Mouse (Mus musculus) lung, embryonic 14.5 days (tissue): ENCODE measurements around the gene 2610301B20Rik. TPM values are rescaled to one million over a fixed set of nuclear protein-coding genes. Genes with fewer than 3 reads are reported as not detected.

Source experiments
- ATAC-seq: fragments of 200-750 bp; cut with Nextera tagmentation; 2 replicates; pipeline ENCODE4 v1.8.0; 2017; ENCODE audit warnings: mild to moderate bottlenecking, moderate TSS enrichment, moderate library complexity; ENCODE audit not compliant: insufficient read depth
- DNase-seq: peaks from one replicate; pipeline ENCODE4 v3.0.0-alpha.2; 2015
- H3K27ac ChIP-seq: fragments of 300-500 bp; sonication (generic); 2 replicates; pipeline ENCODE4 v1.5.1; 2014; ENCODE audit warnings: low read depth, mild to moderate bottlenecking, moderate library complexity
- H3K27me3 ChIP-seq: fragments of 300-500 bp; sonication (generic); 2 replicates; pipeline ENCODE4 v1.6.1; 2014; ENCODE audit warnings: low read length, control low read depth; ENCODE audit not compliant: insufficient read depth
- H3K36me3 ChIP-seq: fragments of 300-500 bp; sonication (generic); 2 replicates; pipeline ENCODE4 v1.6.1; 2014; ENCODE audit warnings: control low read depth; ENCODE audit not compliant: insufficient read depth
- H3K4me1 ChIP-seq: fragments of 300-500 bp; sonication (generic); 2 replicates; pipeline ENCODE4 v1.6.1; 2014; ENCODE audit warnings: antibody characterized with exemption, control low read depth; ENCODE audit not compliant: insufficient read depth
- H3K4me2 ChIP-seq: fragments of 300-500 bp; sonication (generic); 2 replicates; pipeline ENCODE4 v1.6.1; 2014; ENCODE audit warnings: mild to moderate bottlenecking
- H3K4me3 ChIP-seq: fragments of 300-500 bp; sonication (generic); 2 replicates; pipeline ENCODE4 v1.5.1; 2014; ENCODE audit warnings: low read depth, low read length
- H3K9ac ChIP-seq: fragments of 300-500 bp; sonication (generic); 2 replicates; pipeline ENCODE4 v1.6.1; 2014
- H3K9me3 ChIP-seq: fragments of 300-500 bp; sonication (generic); 2 replicates; pipeline ENCODE4 v1.6.1; 2016; ENCODE audit warnings: low read depth, low read length, control low read depth
- CTCF ChIP-seq: IDR thresholded peaks from 2 replicates; pipeline ENCODE4 v1.5.1; 2016; ENCODE audit warnings: antibody characterized with exemption, low read depth
- WGBS: fragments of 180-500 bp; shearing (Covaris S2); extraction: QIAGEN DNeasy Blood & Tissue Kit; methylation state at CpG from one replicate; pipeline ENCODE4 v1.1.7; 2014; 5-methylcytosine and 5-hydroxymethylcytosine counted together
- polyA plus RNA-seq: library from polyadenylated mRNA; unstranded; fragments of >200 nt; fragmentation: Nextera tagmentation; extraction: Ambion mirVana; gene quantifications from 2 replicates; pipeline ENCODE4 v1.2.1, GENCODE M21; 2014

2610301B20Rik gene
- polyA plus RNA-seq: 27.9 and 29.3 TPM in 2 replicates

GRCm38 (mm10) chr4:10873920-10874665 lies at the start of gene 2610301B20Rik:
Gene 2610301B20Rik, plus strand, starts transcription at chr4:10874498.
- no peaks in the 10 kb centered on the region for H3K36me3 ChIP-seq
- peak within 1 kb of the TSS; percentile 99 for H3K27ac ChIP-seq
- DNase-seq (peak; percentile 98), ATAC-seq (peak; percentile 89)
- no peaks in the 10 kb centered on the region for H3K27me3 ChIP-seq
- peak within 1 kb of the TSS; percentile 73 for H3K4me3 ChIP-seq
- H3K9ac ChIP-seq: peak within 1 kb of the TSS; percentile 85
- H3K4me1 ChIP-seq: peaks cover 5% of the 10 kb centered on the region; the same call in 1 of the 2 replicates
- H3K9me3 ChIP-seq: no peaks in the 10 kb centered on the region
- WGBS: under 1% methylated on average over 68 of the region's 68 CpGs
- H3K4me2 ChIP-seq: peak within 1 kb of the TSS; percentile 75
- peak; percentile 11; the same call in 1 of the 2 replicates for TF ChIP-seq CTCF

GRCm38 (mm10) chr4:10833273-10833672 lies 41.0 kb upstream of the 2610301B20Rik start:
- DNase-seq: no peak
- H3K4me1 ChIP-seq: no peaks in the 10 kb centered on the region
- no peaks in the 10 kb centered on the region for H3K36me3 ChIP-seq
- no peak overlapping the region for H3K4me2 ChIP-seq
- TF ChIP-seq CTCF: no peak
- WGBS: 97% methylated on average over 1 of the region's 1 CpGs
- no peaks in the 10 kb centered on the region for H3K9me3 ChIP-seq
- H3K27me3 ChIP-seq: no peaks in the 10 kb centered on the region
- H3K9ac ChIP-seq: no peak overlapping the region
- no peak for ATAC-seq
- no peak overlapping the region for H3K4me3 ChIP-seq
- H3K27ac ChIP-seq: no peak overlapping the region

GRCm38 (mm10) chr4:10835252-10836051 lies 38.8 kb upstream of the 2610301B20Rik start:
- H3K27me3 ChIP-seq: no peaks in the 10 kb centered on the region
- no peak overlapping the region for H3K27ac ChIP-seq
- DNase-seq: peak; percentile 64
- H3K9ac ChIP-seq: no peak overlapping the region
- 72% methylated on average over 6 of the region's 6 CpGs for WGBS
- H3K9me3 ChIP-seq: no peaks in the 10 kb centered on the region
- H3K36me3 ChIP-seq: no peaks in the 10 kb centered on the region
- TF ChIP-seq CTCF: peak; percentile 71
- no peak overlapping the region for H3K4me2 ChIP-seq
- H3K4me1 ChIP-seq: no peaks in the 10 kb centered on the region
- H3K4me3 ChIP-seq: no peak overlapping the region
- ATAC-seq: no peak

GRCm38 (mm10) chr4:10845848-10846247 lies 28.4 kb upstream of the 2610301B20Rik start:
- no peaks in the 10 kb centered on the region for H3K36me3 ChIP-seq

GRCm38 (mm10) chr4:10849812-10850211 lies 24.5 kb upstream of the 2610301B20Rik start:
- no peak for TF ChIP-seq CTCF
- Histone ChIP-seq H3K9me3 (no peaks in the 10 kb centered on the region), H3K36me3 (no peaks in the 10 kb centered on the region), H3K4me1 (no peaks in the 10 kb centered on the region), H3K27me3 (no peaks in the 10 kb centered on the region), H3K27ac (no peak overlapping the region), H3K9ac (no peak overlapping the region), H3K4me2 (no peak overlapping the region), H3K4me3 (no peak overlapping the region)
- 69% methylated on average over 7 of the region's 7 CpGs for WGBS
- DNase-seq: no peak
- ATAC-seq: no peak

More at GRCm38 (mm10) chr4:10845848-10846247, 28.4 kb upstream of the 2610301B20Rik start:
- ATAC-seq: no peak
- Histone ChIP-seq H3K27me3 (no peaks in the 10 kb centered on the region), H3K4me2 (no peak overlapping the region), H3K27ac (no peak overlapping the region), H3K4me3 (no peak overlapping the region), H3K4me1 (no peaks in the 10 kb centered on the region), H3K9me3 (no peaks in the 10 kb centered on the region), H3K9ac (no peak overlapping the region)
- TF ChIP-seq CTCF: no peak
- WGBS: 50% methylated on average over 7 of the region's 7 CpGs
- DNase-seq: peak; percentile 12

GRCm38 (mm10) chr4:10851013-10851412 lies 23.3 kb upstream of the 2610301B20Rik start:
- Histone ChIP-seq H3K4me1 (no peaks in the 10 kb centered on the region), H3K36me3 (no peaks in the 10 kb centered on the region), H3K27ac (no peak overlapping the region), H3K9ac (no peak overlapping the region), H3K4me3 (no peak overlapping the region), H3K4me2 (no peak overlapping the region), H3K9me3 (no peaks in the 10 kb centered on the region), H3K27me3 (no peaks in the 10 kb centered on the region)
- no peak for TF ChIP-seq CTCF
- DNase-seq (no peak), ATAC-seq (no peak)
- 68% methylated on average over 5 of the region's 5 CpGs for whole genome bisulfite sequencing

- Histone ChIP-seq H3K9me3 (no peaks in the 10 kb centered on the region), H3K27ac (no peak overlapping the region), H3K4me2 (no peak overlapping the region), H3K9ac (no peak overlapping the region), H3K4me1 (no peaks in the 10 kb centered on the region), H3K27me3 (no peaks in the 10 kb centered on the region), H3K36me3 (no peaks in the 10 kb centered on the region), H3K4me3 (no peak overlapping the region)
- DNase-seq: no peak
- TF ChIP-seq CTCF: no peak
- ATAC-seq: no peak
These were observed 15.1 kb upstream of the 2610301B20Rik start for GRCm38 (mm10) chr4:10859174-10859573.
